Mouse (Mus musculus) embryonic facial prominence, embryonic 14.5 days (tissue): ENCODE results near the gene Gm9602. TPM values are rescaled to one million over a fixed set of nuclear protein-coding genes. Genes with fewer than 3 reads are reported as not detected.
"Not testable (repeated sequence)": the region's sequence is repeated elsewhere in the genome, so short reads cannot be mapped to it uniquely, and the experiment has no call there.

Experiments
- ATAC-seq: fragments of 200-750 bp; cut with Nextera tagmentation; 2 replicates; pipeline ENCODE4 v1.8.0; 2017; ENCODE audit warnings: low read depth, moderate number of reproducible peaks, moderate TSS enrichment
- DNase-seq: peaks from one replicate; pipeline ENCODE4 v3.0.0-alpha.2; 2015; ENCODE audit warnings: low spot score
- H3K27ac ChIP-seq: fragments of 300-500 bp; sonication (generic); replicated peaks from 2 replicates; pipeline ENCODE4 v1.5.1; 2014; ENCODE audit warnings: low read depth, mild to moderate bottlenecking, low read length, moderate library complexity
- H3K27me3 ChIP-seq: fragments of 300-500 bp; sonication (generic); replicated peaks from 2 replicates; pipeline ENCODE4 v1.6.1; 2014; ENCODE audit warnings: low read length; ENCODE audit not compliant: control insufficient read depth, insufficient read depth
- H3K36me3 ChIP-seq: fragments of 300-500 bp; sonication (generic); 2 replicates; pipeline ENCODE4 v1.6.1; 2014; ENCODE audit warnings: low read length, mixed read lengths; ENCODE audit not compliant: control insufficient read depth, insufficient read depth
- H3K4me1 ChIP-seq: fragments of 300-500 bp; sonication (generic); 2 replicates; pipeline ENCODE4 v1.6.1; 2014; ENCODE audit warnings: antibody characterized with exemption, low read length; ENCODE audit not compliant: control insufficient read depth, insufficient read depth
- H3K4me2 ChIP-seq: fragments of 300-500 bp; sonication (generic); 2 replicates; pipeline ENCODE4 v1.6.1; 2014; ENCODE audit warnings: low read depth, mild to moderate bottlenecking, low read length, moderate library complexity, mixed read lengths
- H3K4me3 ChIP-seq: fragments of 300-500 bp; sonication (generic); 2 replicates; pipeline ENCODE4 v1.5.1; 2014; ENCODE audit warnings: low read depth, mild to moderate bottlenecking, low read length
- H3K9ac ChIP-seq: fragments of 300-500 bp; sonication (generic); 2 replicates; pipeline ENCODE4 v1.6.1; 2014; ENCODE audit warnings: low read depth, mild to moderate bottlenecking, low read length, moderate library complexity, mixed read lengths
- H3K9me3 ChIP-seq: fragments of 300-500 bp; sonication (generic); 2 replicates; pipeline ENCODE4 v1.6.1; 2016; ENCODE audit warnings: low read length; ENCODE audit not compliant: control insufficient read depth
- WGBS: fragments of 180-500 bp; shearing (Covaris S2); extraction: QIAGEN DNeasy Blood & Tissue Kit; methylation state at CpG from one replicate; pipeline ENCODE4 v1.1.7; 2014; 5-methylcytosine and 5-hydroxymethylcytosine counted together
- polyA plus RNA-seq: library from polyadenylated mRNA; unstranded; fragments of >200 nt; fragmentation: Nextera tagmentation; extraction: Ambion mirVana; gene quantifications from 2 replicates; pipeline ENCODE4 v1.2.1, GENCODE M21; 2014

Gm9602 gene
- polyA plus RNA-seq = not detected in 2 replicates

DNA sequence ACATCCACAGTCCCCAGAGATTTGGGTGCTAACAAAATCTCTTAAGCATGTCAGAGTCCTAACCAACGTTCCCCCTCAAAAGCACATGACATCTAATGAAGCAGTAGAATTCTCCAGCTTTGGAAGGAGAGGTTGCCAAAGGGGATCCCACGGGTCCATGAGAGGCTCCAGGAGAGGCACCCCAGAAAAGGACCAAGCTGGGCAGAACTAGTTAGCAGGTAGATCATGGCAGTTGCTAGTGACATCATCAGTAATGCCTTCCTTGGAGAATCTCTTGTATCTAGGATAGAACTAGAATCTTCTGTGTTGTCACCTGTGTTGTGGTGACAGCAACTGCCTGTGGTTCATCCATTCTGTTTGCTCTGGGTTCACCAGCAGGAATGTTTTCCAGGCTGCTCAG, at the start of gene Gm9602:
Gene Gm9602, plus strand, starts transcription at position 301 of the 400 bp plus-strand sequence.
- not testable (repeated sequence) for DNase-seq, H3K36me3 ChIP-seq, H3K9me3 ChIP-seq, H3K27me3 ChIP-seq, ATAC-seq, H3K4me2 ChIP-seq, H3K4me1 ChIP-seq, H3K27ac ChIP-seq, H3K4me3 ChIP-seq, H3K9ac ChIP-seq
- no CpG with 5 or more reads among the region's 2 CpGs for WGBS

DNA sequence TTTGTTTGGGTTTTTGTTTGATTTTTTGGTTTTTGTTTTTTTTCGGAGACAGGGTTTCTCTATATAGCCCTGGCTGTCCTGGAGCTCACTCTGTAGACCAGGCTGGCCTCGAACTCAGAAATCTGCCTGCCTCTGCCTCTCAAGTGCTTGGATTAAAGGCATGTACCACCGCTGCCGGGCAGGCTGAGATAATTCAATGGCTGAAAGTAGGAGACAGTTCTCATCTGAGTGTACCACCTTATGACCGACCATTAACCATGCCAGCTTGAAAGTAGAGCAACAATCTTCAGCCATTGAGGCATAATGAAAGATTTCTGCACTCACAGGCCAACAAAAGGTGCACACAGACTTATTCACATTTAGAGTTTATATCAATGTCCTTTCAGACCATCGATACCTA, 30.3 kb downstream of the Gm9602 start:
- WGBS = 85% methylated on average over 6 of the region's 6 CpGs
- DNase-seq, H3K27ac ChIP-seq, H3K9me3 ChIP-seq, H3K4me3 ChIP-seq, ATAC-seq, H3K36me3 ChIP-seq, H3K9ac ChIP-seq, H3K4me2 ChIP-seq, H3K27me3 ChIP-seq, H3K4me1 ChIP-seq: not testable (repeated sequence)

DNA sequence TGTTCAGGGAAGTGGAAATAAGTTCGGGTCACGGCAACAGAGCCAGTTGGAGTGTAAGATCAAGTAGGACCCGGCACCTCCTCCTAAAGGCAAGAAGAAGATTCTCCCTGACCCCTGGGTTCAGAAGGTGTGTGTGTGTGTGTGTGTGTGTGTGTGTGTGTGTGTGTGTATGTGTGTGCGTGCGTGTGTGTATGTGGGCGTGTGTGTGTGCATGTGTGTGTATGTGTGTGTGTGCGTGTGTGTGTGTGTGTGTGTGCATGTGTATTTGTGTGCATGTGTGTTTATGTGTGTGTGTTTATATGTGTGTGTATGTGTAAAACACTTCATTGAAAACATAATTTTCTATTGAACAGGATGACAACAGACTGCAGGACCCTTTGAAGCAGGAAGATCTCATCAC, 45.8 kb downstream of the Gm9602 start:
- not testable (repeated sequence) for H3K27ac ChIP-seq, ATAC-seq, H3K27me3 ChIP-seq, H3K36me3 ChIP-seq, H3K4me1 ChIP-seq, H3K9ac ChIP-seq, H3K9me3 ChIP-seq, H3K4me3 ChIP-seq, DNase-seq, H3K4me2 ChIP-seq
- 78% methylated on average over 4 of the region's 7 CpGs for WGBS

Other genes with a start within 250 kb of the Gm9602 start
- gene Gm3047, start 220.9 kb upstream of the Gm9602 start, polyA plus RNA-seq = not detected in 2 replicates
- not detected in 2 replicates for gene Gm8159, start 144.0 kb upstream of the Gm9602 start, polyA plus RNA-seq
- not detected in 2 replicates for gene Gm3239, start 112.1 kb upstream of the Gm9602 start, polyA plus RNA-seq
- gene Gm7876, start 67.1 kb upstream of the Gm9602 start, polyA plus RNA-seq = not detected in 2 replicates
- gene Gm3252, start 49.6 kb upstream of the Gm9602 start, polyA plus RNA-seq = 0.16 and 0.18 TPM in 2 replicates
- not detected in 2 replicates for gene Gm3269, start 61.8 kb downstream of the Gm9602 start, polyA plus RNA-seq
- gene Gm3264, start 79.2 kb downstream of the Gm9602 start, polyA plus RNA-seq = 0.28 and 0.81 TPM in 2 replicates
- gene Gm3278, start 116.1 kb downstream of the Gm9602 start, polyA plus RNA-seq = not detected in 2 replicates
- gene Gm8297, start 207.6 kb downstream of the Gm9602 start, polyA plus RNA-seq = not detected in 2 replicates
- gene Gm3298, start 239.6 kb downstream of the Gm9602 start, polyA plus RNA-seq = not detected in 2 replicates